Mouse (Mus musculus) gastrocnemius, adult 2 months (tissue): ENCODE results near the gene Kmt2d. TPM values are rescaled to one million over a fixed set of nuclear protein-coding genes. Genes with fewer than 3 reads are reported as not detected.
"Not testable (repeated sequence)": the region's sequence is repeated elsewhere in the genome, so short reads cannot be mapped to it uniquely, and the experiment has no call there.

ENCODE experiments used
- DNase-seq: peaks from one replicate; pipeline ENCODE4 v3.0.0; 2022
- H3K27ac ChIP-seq: fragments of 200-600 bp; 2 replicates; pipeline ENCODE4 v1.8.1; 2022; ENCODE audit warnings: mild to moderate bottlenecking
- H3K4me3 ChIP-seq: fragments of 200-600 bp; 2 replicates; pipeline ENCODE4 v1.8.1; 2022; ENCODE audit warnings: mild to moderate bottlenecking, moderate library complexity
- CTCF ChIP-seq: fragments of 200-600 bp; IDR thresholded peaks from 2 replicates; pipeline ENCODE4 v1.8.1; 2022; ENCODE audit warnings: antibody characterized with exemption, mild to moderate bottlenecking, moderate library complexity
- intact Hi-C: fragments of 180-260 bp; cut with DNase I; formaldehyde crosslinking; loops from one replicate; pipeline ENCODE4 v1.15.1; 2025
- long read RNA-seq, 2 experiments: library from polyadenylated mRNA; stranded (forward); transcript quantifications; one replicate each; pipeline ENCODE4 v2.0.0; 2021
- total RNA-seq, 2 experiments: library from RNA; stranded (reverse); gene quantifications; 2 replicates each; pipeline ENCODE4 v1.2.3; 2021

Kmt2d gene
- total RNA-seq, result 10 to 100 TPM; 53.6 to 56.3 TPM
- long read RNA-seq, experiment 1, partial matches to known transcripts, result 1 of 5 reads
- long read RNA-seq, experiment 1, other reads (novel, unspliced or antisense), result 4 of 5 reads
- long read RNA-seq, experiment 2, partial matches to known transcripts, result 3 of 12 reads
- long read RNA-seq, experiment 2, other reads (novel, unspliced or antisense), result 9 of 12 reads

DNA sequence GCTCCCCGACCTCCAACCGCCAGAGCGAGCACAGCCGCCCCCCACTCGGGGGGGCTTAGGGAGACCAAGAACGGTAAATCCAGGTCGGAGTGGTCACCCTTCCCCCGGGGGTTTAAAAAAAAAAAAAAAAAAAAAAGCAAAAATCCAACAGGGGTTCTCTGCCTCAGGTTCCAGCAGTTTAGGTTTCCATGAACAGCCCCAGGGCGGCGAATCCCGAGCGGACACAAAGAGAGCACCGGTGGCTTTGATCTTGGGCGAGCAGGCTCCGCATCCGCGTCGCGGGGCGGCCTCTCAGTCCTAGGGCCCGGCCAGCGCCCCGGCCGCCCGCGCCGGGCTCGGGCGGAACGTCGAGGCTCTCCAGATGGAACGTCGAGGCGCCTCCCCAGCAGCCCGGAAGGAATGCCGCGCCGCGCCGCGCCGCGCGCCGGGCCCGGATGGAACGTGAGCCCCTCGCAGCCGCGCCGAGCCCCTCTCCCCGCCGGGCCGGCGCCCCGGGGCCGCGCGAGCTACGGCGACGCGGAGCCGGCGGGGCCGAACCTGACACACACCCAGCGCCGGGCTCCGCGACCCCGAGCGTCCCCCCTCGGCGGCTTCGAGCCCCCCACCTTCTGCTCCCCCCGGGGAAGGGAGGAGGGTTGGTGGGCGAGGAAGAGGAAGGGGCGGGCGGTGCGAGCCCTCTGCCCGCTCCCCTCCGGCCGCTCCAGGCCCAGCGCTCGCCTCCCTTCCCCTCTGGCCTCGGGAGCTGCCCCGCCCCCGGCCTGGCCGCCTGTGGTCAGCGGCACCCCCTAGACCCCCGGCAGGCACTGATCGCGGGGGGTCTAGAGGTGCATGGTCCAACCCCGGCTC, at the start of gene Kmt2d:
Kmt2d (minus strand) TSS at position 135 of the 846 bp plus-strand sequence.
- Histone ChIP-seq H3K4me3 (peak within 1 kb of the TSS; percentile 92), H3K27ac (peak within 1 kb of the TSS; percentile 100)
- peak; percentile 62 for DNase-seq
- intact Hi-C loops, result no loop called here
- no peak for TF ChIP-seq CTCF

DNA sequence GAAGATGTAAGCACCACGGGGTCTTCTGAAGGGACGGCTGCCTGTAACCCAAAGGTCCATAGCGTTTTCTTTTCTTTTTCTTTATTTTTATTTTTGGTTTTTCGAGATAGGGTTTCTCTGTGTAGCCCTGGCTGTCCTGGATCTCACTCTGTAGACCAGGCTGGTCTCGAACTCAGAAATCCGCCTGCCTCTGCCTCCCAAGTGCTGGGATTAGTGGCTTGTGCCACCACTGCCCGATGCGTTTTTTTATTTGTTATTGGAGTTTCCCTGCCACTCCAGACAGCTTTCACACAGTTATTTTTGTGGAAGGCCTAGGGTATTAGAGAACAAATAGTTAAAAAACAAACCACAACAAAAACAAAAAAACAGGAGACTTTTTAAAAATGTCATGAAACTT, 47.5 kb upstream of the Kmt2d start:
- not testable (repeated sequence) for DNase-seq
- Histone ChIP-seq H3K27ac (peak overlapping the region; percentile 98), H3K4me3 (peak overlapping the region; percentile 85)
- intact Hi-C loops, result loop anchor here (5.0 kb wide), 1 partner anchor 36 kb away; no protein-coding TSS in a partner anchor

DNA sequence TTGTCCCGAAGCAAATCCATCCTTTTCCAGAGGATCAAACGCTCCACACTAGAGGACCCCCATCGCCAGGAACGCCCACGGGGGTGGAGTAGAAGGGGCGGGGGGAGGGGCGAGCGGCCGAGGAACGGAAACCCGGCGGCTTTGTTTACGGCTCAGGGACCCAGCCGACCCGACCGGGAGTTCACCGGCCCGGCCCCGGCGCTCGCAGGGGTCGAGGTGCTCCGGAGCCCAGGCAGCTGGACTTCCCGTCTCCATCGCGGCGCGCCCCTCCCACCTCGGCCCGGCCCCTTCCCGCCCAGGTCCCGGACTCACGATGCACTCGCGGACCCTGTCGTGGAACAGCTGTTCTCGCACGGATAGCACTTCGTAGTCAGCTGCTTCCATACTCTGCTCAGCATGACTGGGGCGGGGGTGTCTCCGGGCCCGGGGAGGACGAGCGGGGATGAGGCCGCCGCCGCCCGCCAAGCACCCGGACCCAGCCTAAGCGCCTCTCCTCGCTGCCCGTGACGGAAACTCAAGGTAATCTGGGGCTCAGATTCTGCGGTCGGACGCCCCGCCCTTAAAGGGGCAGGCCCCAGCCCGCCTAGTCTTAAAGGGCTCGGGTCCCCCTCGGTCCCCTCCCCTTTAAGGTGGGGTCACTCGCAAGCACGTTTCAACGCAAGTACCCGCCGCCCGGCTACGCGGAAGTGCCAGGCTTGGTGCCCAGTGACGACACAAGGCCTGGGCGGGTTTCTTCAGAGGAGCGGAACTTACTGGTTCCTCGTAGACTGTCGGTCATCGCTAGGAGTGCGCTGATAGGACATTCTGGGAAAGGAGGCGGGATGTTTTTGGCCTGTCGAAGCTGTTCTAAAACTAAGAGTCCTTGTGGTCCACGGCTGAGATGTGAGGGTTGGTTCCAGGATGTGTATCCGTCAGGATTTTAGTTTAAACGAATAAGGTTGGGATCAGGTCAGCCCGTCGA, 46.8 kb upstream of the Kmt2d start, which contains the start of gene Lmbr1l:
Lmbr1l (minus strand) TSS at position 694 of the 961 bp plus-strand sequence.
- peak within 1 kb of the TSS; percentile 85 for H3K4me3 ChIP-seq
- no peak for TF ChIP-seq CTCF
- intact Hi-C loops, result loop anchor here (5.0 kb wide), 1 partner anchor 36 kb away; no protein-coding TSS in a partner anchor
- peak; percentile 99 for DNase-seq
- H3K27ac ChIP-seq, result peak within 1 kb of the TSS; percentile 98

DNA sequence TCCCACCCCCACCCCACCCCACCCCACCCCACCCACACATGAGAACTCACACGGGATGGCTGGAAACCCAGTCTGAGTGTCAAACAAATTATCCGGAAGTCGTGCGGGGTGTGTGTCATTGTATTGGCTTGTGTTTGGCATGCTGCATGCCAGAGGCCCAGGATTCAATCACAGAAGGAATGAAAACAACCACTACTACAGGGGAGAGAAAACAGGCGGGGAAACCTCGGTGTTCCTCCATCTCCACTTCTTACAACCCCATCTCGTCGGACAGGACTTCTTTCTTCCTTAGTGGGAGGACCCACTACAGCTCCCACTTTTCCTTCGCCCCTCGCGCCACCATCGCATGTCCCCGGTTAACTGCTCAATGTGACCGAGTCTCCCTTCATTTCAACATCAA, 46.1 kb upstream of the Kmt2d start:
- DNase-seq, result no peak
- H3K4me3 ChIP-seq, result peak overlapping the region; percentile 85
- peak overlapping the region; percentile 98 for H3K27ac ChIP-seq
- intact Hi-C loops, result loop anchor here (5.0 kb wide), 1 partner anchor 35 kb away; no protein-coding TSS in a partner anchor
- no peak for TF ChIP-seq CTCF

DNA sequence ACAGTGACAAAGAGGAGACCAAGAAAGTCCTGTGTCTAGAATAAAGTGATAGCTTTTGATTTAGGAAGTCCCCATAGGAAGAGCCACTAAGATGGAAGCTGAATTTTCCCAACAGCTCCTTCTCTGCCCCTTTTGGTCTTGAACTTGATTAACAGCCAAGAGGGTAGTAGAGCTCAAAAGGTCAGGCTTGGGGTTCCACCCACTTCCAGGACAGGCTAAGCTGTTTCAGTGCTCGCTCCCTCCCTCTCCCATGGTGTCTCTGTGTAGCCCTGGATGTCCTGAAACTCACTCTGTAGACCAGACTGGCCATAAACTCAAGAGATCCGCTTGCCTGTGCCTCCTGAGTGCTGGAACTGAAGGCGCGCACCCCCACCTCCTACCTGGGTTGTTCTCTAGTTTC, 45.0 kb upstream of the Kmt2d start:
- Histone ChIP-seq H3K4me3 (no peak overlapping the region), H3K27ac (no peak overlapping the region)
- DNase-seq, result no peak
- no peak for TF ChIP-seq CTCF
- intact Hi-C loops, result loop anchor here (5.0 kb wide), 1 partner anchor 34 kb away; no protein-coding TSS in a partner anchor

DNA sequence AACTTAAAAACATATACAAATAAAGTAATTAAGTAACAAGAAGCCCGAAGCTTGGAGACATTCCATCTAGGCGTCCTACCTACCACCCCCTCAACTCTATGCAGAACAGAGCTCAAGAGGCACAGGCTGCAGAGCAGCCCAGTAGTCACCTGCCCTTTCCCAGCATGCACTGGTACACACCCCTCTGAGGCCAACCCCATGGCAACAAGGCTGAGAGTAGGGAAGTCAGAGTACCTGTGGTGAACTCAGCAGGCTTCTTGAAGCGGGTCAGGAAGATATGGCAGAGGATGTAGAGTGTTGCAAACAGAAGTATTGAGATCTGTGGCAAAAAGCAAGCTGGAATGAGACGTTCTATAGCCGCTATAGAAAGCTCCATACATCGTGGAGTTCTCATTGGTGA, 43.9 kb upstream of the Kmt2d start:
- H3K4me3 ChIP-seq, result no peak overlapping the region
- DNase-seq, result no peak
- intact Hi-C loops, result loop anchor here (5.0 kb wide), 1 partner anchor 33 kb away; no protein-coding TSS in a partner anchor
- H3K27ac ChIP-seq, result no peak overlapping the region
- no peak for TF ChIP-seq CTCF

DNA sequence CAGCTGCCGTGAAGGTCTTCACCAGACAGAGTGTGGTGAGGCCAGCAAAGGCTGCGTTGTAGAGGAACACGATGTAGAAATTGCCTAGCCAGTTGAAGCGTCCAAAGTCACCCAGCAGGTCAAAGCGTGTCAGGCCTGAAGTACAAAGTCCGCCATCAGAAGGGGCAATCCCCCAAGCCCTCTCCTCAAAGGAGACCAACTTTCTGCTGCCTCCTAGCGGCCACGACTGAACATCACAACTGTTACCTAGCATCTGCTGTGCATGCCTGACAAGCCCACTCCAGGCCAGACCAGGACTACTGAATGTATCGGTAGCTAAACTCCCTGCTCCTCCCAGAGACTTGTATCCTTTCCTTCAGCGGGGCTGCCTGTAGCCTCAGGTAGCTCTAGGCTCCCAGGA, 33.7 kb upstream of the Kmt2d start:
- intact Hi-C loops, result no loop called here
- DNase-seq, result peak; percentile 38
- peak; percentile 65 for TF ChIP-seq CTCF
- Histone ChIP-seq H3K4me3 (no peak overlapping the region), H3K27ac (no peak overlapping the region)

DNA sequence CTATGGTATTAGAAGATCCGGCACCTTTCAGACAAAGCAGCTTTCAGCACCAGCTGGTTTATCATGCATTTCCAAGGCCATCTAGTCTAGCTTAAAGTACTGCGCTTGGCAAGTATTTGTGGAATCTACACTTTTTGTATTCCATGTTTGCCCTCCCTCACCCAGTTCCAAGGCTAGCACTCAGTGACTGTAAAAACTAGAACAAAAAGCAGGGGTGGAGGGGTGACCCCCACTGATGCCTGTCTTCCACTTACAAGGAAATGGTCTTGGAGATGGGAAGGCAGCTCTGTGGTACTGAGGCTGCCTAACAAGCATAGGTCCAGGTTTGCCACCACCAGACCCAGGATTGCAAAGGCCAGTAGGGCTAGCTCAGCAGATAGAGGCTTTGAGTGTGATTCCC, 31.6 kb upstream of the Kmt2d start:
- intact Hi-C loops, result no loop called here
- DNase-seq, result no peak
- TF ChIP-seq CTCF, result no peak
- H3K4me3 ChIP-seq, result no peak overlapping the region
- H3K27ac ChIP-seq, result no peak overlapping the region

DNA sequence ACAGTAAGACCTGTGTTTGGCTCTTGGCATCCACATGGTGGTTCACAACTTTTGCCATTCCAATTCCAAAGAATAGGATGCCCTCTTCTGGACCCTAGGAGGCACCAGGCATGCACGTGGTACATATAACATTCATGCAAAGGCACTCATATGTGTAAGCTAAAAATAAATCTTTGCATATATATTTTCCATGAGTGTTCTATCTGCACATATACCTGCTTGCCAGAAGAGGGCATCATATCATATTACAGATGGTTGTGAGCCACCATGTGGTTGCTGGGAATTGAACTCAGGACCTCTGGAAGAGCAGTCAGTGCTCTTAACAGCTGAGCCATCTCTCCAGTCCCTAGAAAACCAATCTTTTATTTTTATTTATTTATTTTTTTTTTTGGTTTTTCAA, 30.5 kb upstream of the Kmt2d start:
- no peak for DNase-seq
- Histone ChIP-seq H3K27ac (no peak overlapping the region), H3K4me3 (no peak overlapping the region)
- TF ChIP-seq CTCF, result peak; percentile 16; the same call in 1 of the 2 replicates
- intact Hi-C loops, result no loop called here

DNA sequence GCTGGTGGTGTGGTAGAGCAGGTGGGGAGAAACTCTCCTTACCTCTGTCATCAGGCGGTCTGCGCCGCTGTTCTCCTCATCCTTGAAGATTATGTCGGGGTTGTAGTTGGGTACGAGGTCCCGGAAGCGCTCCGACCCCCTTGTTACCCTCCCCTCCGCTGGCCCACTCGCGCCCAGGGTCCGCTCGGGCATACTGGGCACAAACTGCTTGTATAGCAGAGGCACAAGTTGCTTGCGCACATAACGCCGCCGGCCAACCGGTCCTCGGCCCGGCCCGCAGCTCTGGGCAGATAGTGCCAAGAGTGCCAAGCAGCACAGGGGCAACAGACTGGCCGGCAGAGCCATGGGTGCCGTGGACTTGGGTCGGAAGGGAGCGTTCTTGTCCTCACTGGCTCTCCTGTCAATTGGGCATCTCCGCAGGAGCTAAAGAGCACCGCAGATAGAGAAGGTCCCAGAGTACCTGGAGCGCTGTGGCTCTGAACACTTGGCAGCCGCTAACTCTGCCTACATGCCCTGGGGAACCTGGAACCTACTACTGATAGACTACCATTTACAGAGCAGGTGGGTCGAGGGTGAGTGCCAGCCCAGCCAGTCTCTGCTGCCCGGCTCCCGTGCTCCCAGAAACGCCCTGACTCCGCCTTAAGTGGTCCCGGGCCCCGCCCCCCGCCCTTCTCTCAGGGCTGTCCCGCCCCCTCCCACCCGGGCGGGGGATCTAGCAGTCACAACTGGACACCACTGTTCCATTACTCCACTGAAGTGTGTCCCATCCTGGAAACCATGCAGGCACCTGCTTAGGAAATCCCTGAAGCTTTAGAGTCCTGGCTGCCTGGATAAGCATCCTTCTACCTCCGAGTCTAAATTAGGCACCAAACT, 27.2 kb upstream of the Kmt2d start, which contains the start of gene Dhh:
Dhh (minus strand) TSS at position 613 of the 873 bp plus-strand sequence.
- peak within 1 kb of the TSS; percentile 52 for H3K27ac ChIP-seq
- TF ChIP-seq CTCF, result no peak
- peak; percentile 27 for DNase-seq
- peak within 1 kb of the TSS; percentile 66 for H3K4me3 ChIP-seq
- intact Hi-C loops, result no loop called here

DNA sequence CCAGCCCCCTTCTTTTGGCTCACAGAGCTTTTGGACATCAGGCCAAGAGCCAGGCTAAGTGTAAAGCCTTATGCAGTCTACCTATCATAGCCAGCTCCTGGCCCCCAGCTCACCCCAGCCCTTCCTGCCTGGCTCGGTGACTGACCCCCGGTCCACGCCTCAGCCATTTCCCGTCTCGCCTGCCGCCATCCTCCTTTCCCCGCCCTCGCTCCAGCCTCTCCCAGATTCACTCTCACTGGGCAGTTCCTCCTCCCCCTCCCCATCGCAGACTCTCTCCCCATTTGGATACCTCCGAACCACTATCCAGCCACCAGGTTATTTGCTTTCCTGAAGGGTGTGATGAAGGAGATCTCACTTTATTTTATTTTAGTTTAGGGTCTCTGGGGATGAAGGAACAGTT, 26.5 kb upstream of the Kmt2d start:
- peak overlapping the region; percentile 66 for H3K4me3 ChIP-seq
- peak overlapping the region; percentile 52 for H3K27ac ChIP-seq
- intact Hi-C loops, result no loop called here
- TF ChIP-seq CTCF, result no peak
- peak; percentile 51 for DNase-seq
